Mouse (Mus musculus): Measurements from ENCODE around the gene Spink4.

- TF ChIP-seq CTCF (IDR thresholded peaks at IDR 0.05; ENCODE audit: low read depth, low read length), result no peak
- TF ChIP-seq POLR2A (IDR thresholded peaks at IDR 0.05; ENCODE audit: insufficient read depth, low read length), result no peak
Observed at GRCm38 (mm10) chr4:40874794-40875552, 44.9 kb upstream of the Spink4 start.
